Mouse (Mus musculus) v-Abl transformed pro-B cells (cell line): ENCODE measurements around the gene Maml2.

ENCODE experiments used
- in situ Hi-C, 2 experiments: fragments of 400-800 bp; cut with MboI; formaldehyde crosslinking; loops; one replicate each; pipeline ENCODE4 v1.15.1; 2025; ENCODE audit not compliant: unreplicated experiment in 2 of 2

The Maml2 gene

GRCm38 (mm10) chr9:13297668-13298512 lies at the start of gene Maml2:
Maml2 (plus strand) TSS chr9:13297957.
- in situ Hi-C loops, result no loop called here

GRCm38 (mm10) chr9:13248104-13248503 lies 49.7 kb upstream of the Maml2 start:
- in situ Hi-C loops, result loop anchor here in 1 of 2 experiments (5.0 to 10.0 kb wide), 2 partner anchors 217 to 344 kb away; no protein-coding TSS in a partner anchor

- in situ Hi-C loops, result loop anchor here (5.0 kb wide), 1 partner anchor 36 kb away; no protein-coding TSS in a partner anchor
Observed at GRCm38 (mm10) chr9:13251251-13251650, 46.5 kb upstream of the Maml2 start.

GRCm38 (mm10) chr9:13256726-13257125 lies 41.0 kb upstream of the Maml2 start:
- in situ Hi-C loops, result no loop called here

- in situ Hi-C loops, result no loop called here
Observed at GRCm38 (mm10) chr9:13258173-13258572, 39.6 kb upstream of the Maml2 start.

GRCm38 (mm10) chr9:13260980-13261379 lies 36.8 kb upstream of the Maml2 start:
- in situ Hi-C loops, result no loop called here

GRCm38 (mm10) chr9:13273219-13273618 lies 24.5 kb upstream of the Maml2 start:
- in situ Hi-C loops, result no loop called here

GRCm38 (mm10) chr9:13287482-13287881 lies 10.3 kb upstream of the Maml2 start:
- in situ Hi-C loops, result loop anchor here (5.0 kb wide), 1 partner anchor 35 kb away; no protein-coding TSS in a partner anchor

GRCm38 (mm10) chr9:13296274-13297121 lies 1.3 kb upstream of the Maml2 start:
- in situ Hi-C loops, result no loop called here

GRCm38 (mm10) chr9:13297122-13297667 lies 562 bp upstream of the Maml2 start:
- in situ Hi-C loops, result no loop called here

- in situ Hi-C loops, result no loop called here
Observed at GRCm38 (mm10) chr9:13298513-13298878, 739 bp downstream of the Maml2 start.

- in situ Hi-C loops, result no loop called here
Observed at GRCm38 (mm10) chr9:13299190-13299589, 1.4 kb downstream of the Maml2 start.

- in situ Hi-C loops, result no loop called here
Observed at GRCm38 (mm10) chr9:13300041-13300441, 2.3 kb downstream of the Maml2 start.

- in situ Hi-C loops, result no loop called here
Observed at GRCm38 (mm10) chr9:13300891-13301782, 3.4 kb downstream of the Maml2 start.

- in situ Hi-C loops, result no loop called here
Observed at GRCm38 (mm10) chr9:13302183-13302825, 4.5 kb downstream of the Maml2 start.

- in situ Hi-C loops, result no loop called here
Observed at GRCm38 (mm10) chr9:13303099-13303771, 5.5 kb downstream of the Maml2 start.

- in situ Hi-C loops, result no loop called here
Observed at GRCm38 (mm10) chr9:13303976-13304375, 6.2 kb downstream of the Maml2 start.

GRCm38 (mm10) chr9:13306471-13306870 lies 8.7 kb downstream of the Maml2 start:
- in situ Hi-C loops, result no loop called here

- in situ Hi-C loops, result no loop called here
Observed at GRCm38 (mm10) chr9:13307226-13307625, 9.5 kb downstream of the Maml2 start.
